Comparison of ENCODE assay signal across 25 mouse cellular contexts in genomic region chr2:152372104-152372503, GRCm38 (mm10). TPM values are rescaled to one million over a fixed set of nuclear protein-coding genes. Genes with fewer than 3 reads are reported as not detected.
DNase-seq lines count a peak whose midpoint lies in the region; ATAC-seq and TF ChIP-seq lines count a peak whose summit lies in the region.
"Had no signal": no experiment of that assay in that cellular context is flagged by ENCODE, and none has a peak within 500 bp of the region (broad histone marks: within the 10 kb centered on the region; RNA-seq: fewer than 3 reads in every experiment).

No protein-coding gene starts in this region.

- peak overlapping the region; percentile 15 for H3K9ac ChIP-seq in MEL (ENCODE audit: control insufficient read depth, low read depth, low read length, poor library complexity, severe bottlenecking)
- H3K9ac ChIP-seq: embryonic facial prominence, embryonic 13.5 days; hindbrain, embryonic 13.5 days; liver, postnatal 0 days had no signal

- TF ChIP-seq POLR2A in MEL (IDR thresholded peaks at IDR 0.05; ENCODE audit: control insufficient read depth in 1 of 2, insufficient read depth in 1 of 2, low read depth in 1 of 2, low read length in 2 of 2, poor library complexity in 1 of 2): no peak

- H3K27me3 ChIP-seq in MEL (ENCODE audit: control insufficient read depth in 1 of 2, insufficient read depth in 2 of 2, low read length in 2 of 2): no peaks in the 10 kb centered on the region

- peaks cover 9 to 15% of the 10 kb centered on the region in 2 experiments for H3K4me1 ChIP-seq in MEL (ENCODE audit: control insufficient read depth in 1 of 2, insufficient read depth in 2 of 2, low read length in 2 of 2)

- TF ChIP-seq CTCF in MEL (IDR thresholded peaks at IDR 0.05 in 2 of 3, conservative IDR thresholded peaks at IDR 0.05 in 1 of 3; ENCODE audit: control insufficient read depth in 1 of 3, insufficient read depth in 1 of 3, low read depth in 2 of 3, low read length in 3 of 3, poor library complexity in 1 of 3, severe bottlenecking in 1 of 3): no peak

- H3K36me3 ChIP-seq in MEL (ENCODE audit: control insufficient read depth in 1 of 2, insufficient read depth in 2 of 2, low read length in 2 of 2): peaks cover 0 to 11% of the 10 kb centered on the region in 2 experiments; a peak in 2 of 4 replicates
- H3K36me3 ChIP-seq: embryonic facial prominence, embryonic 13.5 days; hindbrain, embryonic 13.5 days; limb, embryonic 10.5 days had no signal

- no peaks in the 10 kb centered on the region for H3K79me2 ChIP-seq in MEL (ENCODE audit: control insufficient read depth, insufficient read depth, low read length, poor library complexity)

- TF ChIP-seq RAD21 in MEL (IDR thresholded peaks at IDR 0.05; ENCODE audit: low read depth, low read length): no peak

- TF ChIP-seq EP300 in MEL (IDR thresholded peaks at IDR 0.05; ENCODE audit: low read depth in 1 of 2, low read length in 2 of 2): peak; percentile 66 to 88

- peak; percentile 75 for ATAC-seq in common myeloid progenitor, adult 5-6 weeks (replicated peaks; ENCODE audit: low read depth, poor library complexity, severe bottlenecking)
- ATAC-seq: intestine, embryonic 16.5 days; liver, postnatal 0 days had no signal

- peak overlapping the region; percentile 29 to 58 for H3K4me3 ChIP-seq in MEL (ENCODE audit: control insufficient read depth in 1 of 2, insufficient read depth in 1 of 2, low read depth in 2 of 2, low read length in 2 of 2)
- H3K4me3 ChIP-seq: embryonic facial prominence, embryonic 13.5 days; hindbrain, embryonic 13.5 days; layer of hippocampus, adult 2 months; limb, embryonic 10.5 days; megakaryocyte, embryonic 14.5 days had no signal

- H3K27ac ChIP-seq in MEL (ENCODE audit: control insufficient read depth, low read depth, low read length): peak overlapping the region; percentile 77
- H3K27ac ChIP-seq: embryonic facial prominence, embryonic 13.5 days; hindbrain, embryonic 13.5 days; layer of hippocampus, adult 2 months; limb, embryonic 10.5 days had no signal

- H3K9me3 ChIP-seq in MEL (replicated peaks; ENCODE audit: insufficient read depth, low read length): no peaks in the 10 kb centered on the region
- H3K9me3 ChIP-seq: embryonic facial prominence, embryonic 13.5 days; hindbrain, embryonic 13.5 days; limb, embryonic 10.5 days had no signal

- DNase-seq in MEL (ENCODE audit: low read depth, low spot score): peak; percentile 91
- DNase-seq in natural killer cell, adult 2 months (ENCODE audit: low spot score in 2 of 2): peak; percentile 67 to 83
- DNase-seq in thymus, postnatal 36 days: peak; percentile 38 to 57
- DNase-seq in adrenal gland, postnatal 14 days: no peak
- DNase-seq in right cerebral cortex, adult 18-20 months: no peak
- DNase-seq in heart, postnatal 4 days: no peak
- DNase-seq: adrenal gland, adult 2 months; cerebellum, adult 9-10 months; heart, postnatal 10 days; kidney, postnatal 10 days; liver, postnatal 0 days; lung, postnatal 10 days; midbrain, embryonic 14.5 days; retina, postnatal 1 day had no signal

TF ChIP-seq in MEL, 35 proteins besides CTCF, POLR2A, EP300 and RAD21 (continues in another document):
- peak; percentile 37 for TF ChIP-seq MAX (IDR thresholded peaks at IDR 0.05; ENCODE audit: low read length)
- no peak for TF ChIP-seq NELFE (IDR thresholded peaks at IDR 0.05; ENCODE audit: low read depth, low read length)
- TF ChIP-seq MAFK (IDR thresholded peaks at IDR 0.05; ENCODE audit: borderline replicate concordance, low read depth, low read length): no peak
- 0 out of 2 replicates have a peak, but pooled peaks have one; percentile 9 for TF ChIP-seq TBP (IDR thresholded peaks at IDR 0.05; ENCODE audit: low read depth, low read length)
- no peak for TF ChIP-seq NRF1 (IDR thresholded peaks at IDR 0.05; ENCODE audit: insufficient read depth, low read depth, low read length, poor library complexity, severe bottlenecking)
- no peak for TF ChIP-seq MAZ (IDR thresholded peaks at IDR 0.05; ENCODE audit: low read depth, low read length)
- TF ChIP-seq KAT2A (conservative IDR thresholded peaks at IDR 0.05; ENCODE audit: low read depth, low read length): no peak; the same call in 1 of the 2 replicates
- TF ChIP-seq GABPA (IDR thresholded peaks at IDR 0.05; ENCODE audit: low read depth, low read length): no peak
- no peak for TF ChIP-seq ZKSCAN1 (IDR thresholded peaks at IDR 0.05; ENCODE audit: low read depth, low read length)
- 0 out of 2 replicates have a peak, but pooled peaks have one; percentile 12 for TF ChIP-seq MYC (IDR thresholded peaks at IDR 0.05; ENCODE audit: low read depth, low read length)
- no peak for TF ChIP-seq E2F4 (IDR thresholded peaks at IDR 0.05; ENCODE audit: borderline replicate concordance, low read depth, low read length)
- no peak for TF ChIP-seq MYB (IDR thresholded peaks at IDR 0.05; ENCODE audit: low read depth, low read length)
- no peak for TF ChIP-seq MEF2A (IDR thresholded peaks at IDR 0.05; ENCODE audit: extremely low read depth, insufficient replicate concordance, low read depth, low read length, poor library complexity, severe bottlenecking)
- no peak for TF ChIP-seq CHD1 (IDR thresholded peaks at IDR 0.05; ENCODE audit: low read depth, low read length)
- peak; percentile 81 for TF ChIP-seq TCF12 (IDR thresholded peaks at IDR 0.05; ENCODE audit: low read depth, low read length)
- no peak for TF ChIP-seq POLR2AphosphoS5 (IDR thresholded peaks at IDR 0.05; ENCODE audit: borderline replicate concordance, low read depth, low read length)
- no peak for TF ChIP-seq JUND (IDR thresholded peaks at IDR 0.05; ENCODE audit: low read depth, low read length)
- 0 out of 2 replicates have a peak, but pooled peaks have one; percentile 29 for TF ChIP-seq HCFC1 (IDR thresholded peaks at IDR 0.05; ENCODE audit: low read depth, low read length)
- TF ChIP-seq MXI1 (IDR thresholded peaks at IDR 0.05; ENCODE audit: low read depth, low read length): peak; percentile 50; the same call in 1 of the 2 replicates
- peak; percentile 74; the same call in 1 of the 2 replicates for TF ChIP-seq BHLHE40 (IDR thresholded peaks at IDR 0.05; ENCODE audit: borderline replicate concordance, low read depth, low read length)
- TF ChIP-seq TAL1 (IDR thresholded peaks at IDR 0.05; ENCODE audit: low read length): 0 out of 2 replicates have a peak, but pooled peaks have one; percentile 2
- TF ChIP-seq ETS1 (IDR thresholded peaks at IDR 0.05; ENCODE audit: low read depth, low read length): peak; percentile 100
- TF ChIP-seq GATA1 (IDR thresholded peaks at IDR 0.05; ENCODE audit: low read depth, low read length): peak; percentile 66
- TF ChIP-seq ZC3H11A (IDR thresholded peaks at IDR 0.05; ENCODE audit: low read depth, low read length): no peak
- peak; percentile 29; the same call in 1 of the 2 replicates for TF ChIP-seq USF1 (IDR thresholded peaks at IDR 0.05; ENCODE audit: low read depth, low read length)
- TF ChIP-seq POLR2AphosphoS2 (IDR thresholded peaks at IDR 0.05; ENCODE audit: low read length): no peak
- peak; percentile 91 for TF ChIP-seq SIN3A (IDR thresholded peaks at IDR 0.05; ENCODE audit: low read length)
- TF ChIP-seq RCOR1 (IDR thresholded peaks at IDR 0.05; ENCODE audit: low read depth, low read length): peak; percentile 79
- TF ChIP-seq ELF1 (IDR thresholded peaks at IDR 0.05; ENCODE audit: low read depth, low read length): no peak
- no peak for TF ChIP-seq SMC3 (IDR thresholded peaks at IDR 0.05; ENCODE audit: low read depth, low read length)
- TF ChIP-seq UBTF (IDR thresholded peaks at IDR 0.05; ENCODE audit: borderline replicate concordance, insufficient read depth, low read depth, low read length): no peak
- TF ChIP-seq CHD2 (IDR thresholded peaks at IDR 0.05; ENCODE audit: low read length): no peak
- no peak for TF ChIP-seq ZMIZ1 (IDR thresholded peaks at IDR 0.05; ENCODE audit: low read depth, low read length)

RNA-seq across cellular contexts. Expression of gene Nrsn2, which starts 4.3 kb away (rescaled TPM):
- total RNA-seq in MEL (2012; rRNA removed): not detected in 2 replicates
- not detected for polyA plus RNA-seq in MEL (2012; ENCODE audit: insufficient read depth in 1 of 2, insufficient read length in 2 of 2, low read depth in 1 of 2, low replicate concordance in 2 of 2, missing spikeins in 1 of 2)
- total RNA-seq in common myeloid progenitor, adult 5-6 weeks (2017): not detected in 2 replicates
- total RNA-seq in adrenal gland, postnatal 14 days (2021): 2.8 and 3.0 TPM in 2 replicates
- not detected for total RNA-seq in heart, postnatal 4 days (2021)
- total RNA-seq: CH12.LX; granulocyte monocyte progenitor cell, adult 5-6 weeks; heart, postnatal 10 days; liver, adult 2 months; neutrophil, adult 5-6 weeks had no signal
- polyA plus RNA-seq: liver, adult 2 months; liver, postnatal 0 days had no signal

RNA-seq across cellular contexts. Expression of gene Sox12, which starts 25.8 kb away (rescaled TPM):
- 1.5 and 2.0 TPM in 2 replicates for total RNA-seq in MEL (2012; rRNA removed)
- polyA plus RNA-seq in MEL (2012; ENCODE audit: insufficient read depth in 1 of 2, insufficient read length in 2 of 2, low read depth in 1 of 2, low replicate concordance in 2 of 2, missing spikeins in 1 of 2): 10 to 100 TPM in 1 of 2 experiments, not detected in 1; 24.7 TPM
- 3.3 and 3.7 TPM in 2 replicates for total RNA-seq in common myeloid progenitor, adult 5-6 weeks (2017)
- 14.7 and 16.0 TPM in 2 replicates for total RNA-seq in adrenal gland, postnatal 14 days (2021)
- total RNA-seq in heart, postnatal 4 days (2021): 10 to 100 TPM; 42.3 to 42.6 TPM
- total RNA-seq: CH12.LX had no signal

RNA-seq across cellular contexts. Expression of gene Trib3, which starts 28.3 kb away (rescaled TPM):
- 6.1 and 62.9 TPM in 2 replicates for total RNA-seq in MEL (2012; rRNA removed)
- polyA plus RNA-seq in MEL (2012; ENCODE audit: insufficient read depth in 1 of 2, insufficient read length in 2 of 2, low read depth in 1 of 2, low replicate concordance in 2 of 2, missing spikeins in 1 of 2): 10 to 100 TPM in 1 of 2 experiments, not detected in 1; 34.9 TPM
- not detected in 2 replicates for total RNA-seq in common myeloid progenitor, adult 5-6 weeks (2017)
- 4.5 and 6.0 TPM in 2 replicates for total RNA-seq in adrenal gland, postnatal 14 days (2021)
- 1 to 10 TPM; 2.9 TPM for total RNA-seq in heart, postnatal 4 days (2021)
- total RNA-seq: granulocyte monocyte progenitor cell, adult 5-6 weeks had no signal

RNA-seq across cellular contexts. Expression of gene Rbck1, which starts 39.7 kb away (rescaled TPM):
- 84.9 and 90.9 TPM in 2 replicates for total RNA-seq in MEL (2012; rRNA removed)
- polyA plus RNA-seq in MEL (2012; ENCODE audit: insufficient read depth in 1 of 2, insufficient read length in 2 of 2, low read depth in 1 of 2, low replicate concordance in 2 of 2, missing spikeins in 1 of 2): 100 to 1,000 TPM in 1 of 2 experiments, 10 to 100 TPM in 1; 92.1 to 162 TPM
- 45.6 and 61.9 TPM in 2 replicates for total RNA-seq in common myeloid progenitor, adult 5-6 weeks (2017)
- 104 and 107 TPM in 2 replicates for total RNA-seq in adrenal gland, postnatal 14 days (2021)
- total RNA-seq in heart, postnatal 4 days (2021): 10 to 100 TPM; 70.5 to 75.6 TPM

RNA-seq across cellular contexts. Expression of gene Zcchc3, which starts 42.7 kb away (rescaled TPM):
- 5.1 and 5.7 TPM in 2 replicates for total RNA-seq in MEL (2012; rRNA removed)
- polyA plus RNA-seq in MEL (2012; ENCODE audit: insufficient read depth in 1 of 2, insufficient read length in 2 of 2, low read depth in 1 of 2, low replicate concordance in 2 of 2, missing spikeins in 1 of 2): 10 to 100 TPM in 1 of 2 experiments, not detected in 1; 12.1 TPM
- 3.7 and 4.3 TPM in 2 replicates for total RNA-seq in common myeloid progenitor, adult 5-6 weeks (2017)
- 8.3 and 9.9 TPM in 2 replicates for total RNA-seq in adrenal gland, postnatal 14 days (2021)
- 10 to 100 TPM; 24.9 to 27.4 TPM for total RNA-seq in heart, postnatal 4 days (2021)
- total RNA-seq: CH12.LX had no signal

Comparison
In these comparisons a context has a peak if more than half of its experiments do, and no peak if none do; other contexts are left out.
1. DNase-seq: peak in MEL (single experiment), natural killer cell, adult 2 months (2 of 2) and thymus, postnatal 36 days (2 of 2); none in adrenal gland, postnatal 14 days (single experiment), right cerebral cortex, adult 18-20 months (single experiment) and heart, postnatal 4 days (single experiment).